Mouse (Mus musculus): ENCODE results near the gene Rln1. TPM values are rescaled to one million over a fixed set of nuclear protein-coding genes. Genes with fewer than 3 reads are reported as not detected.

Rln1 gene
- total RNA-seq (2021) = 1 to 10 TPM; 2.1 to 2.8 TPM
- long read RNA-seq, experiment 1 = 0 reads
- long read RNA-seq, experiment 2, partial matches to known transcripts = 0 of 3 reads
- long read RNA-seq, experiment 2, other reads (novel, unspliced or antisense) = 0 of 3 reads

- peak; percentile 11 to 31 for DNase-seq (ENCODE audit: low spot score in 2 of 2)
Measured at GRCm38 (mm10) chr19:29334068-29334745, at the start of gene Rln1. Rln1 (minus strand) TSS chr19:29334670.

GRCm38 (mm10) chr19:29383368-29383767, 48.9 kb upstream of the Rln1 start:
- no peak for DNase-seq (ENCODE audit: low spot score in 2 of 2)

- no peak for DNase-seq (ENCODE audit: low spot score in 2 of 2)
Measured at GRCm38 (mm10) chr19:29379839-29380603, 45.6 kb upstream of the Rln1 start.

GRCm38 (mm10) chr19:29376382-29376781, 41.9 kb upstream of the Rln1 start:
- DNase-seq (ENCODE audit: low spot score in 2 of 2) = no peak

GRCm38 (mm10) chr19:29374947-29375346, 40.5 kb upstream of the Rln1 start:
- DNase-seq (ENCODE audit: low spot score in 2 of 2) = no peak

GRCm38 (mm10) chr19:29373438-29373837, 39.0 kb upstream of the Rln1 start:
- DNase-seq (ENCODE audit: low spot score in 2 of 2) = no peak

- DNase-seq (ENCODE audit: low spot score in 2 of 2) = no peak
Measured at GRCm38 (mm10) chr19:29372621-29373020, 38.2 kb upstream of the Rln1 start.

- DNase-seq (ENCODE audit: low spot score in 2 of 2) = peak; percentile 28 to 55
Measured at GRCm38 (mm10) chr19:29372138-29372537, 37.7 kb upstream of the Rln1 start.

GRCm38 (mm10) chr19:29371284-29372081, 37.0 kb upstream of the Rln1 start:
- no peak for DNase-seq (ENCODE audit: low spot score in 2 of 2)

GRCm38 (mm10) chr19:29370545-29371283, 36.2 kb upstream of the Rln1 start:
- no peak for DNase-seq (ENCODE audit: low spot score in 2 of 2)

GRCm38 (mm10) chr19:29370112-29370511, 35.6 kb upstream of the Rln1 start:
- DNase-seq (ENCODE audit: low spot score in 2 of 2) = no peak

GRCm38 (mm10) chr19:29368671-29369309, 34.3 kb upstream of the Rln1 start:
- DNase-seq (ENCODE audit: low spot score in 2 of 2) = no peak

GRCm38 (mm10) chr19:29368041-29368440, 33.6 kb upstream of the Rln1 start:
- DNase-seq (ENCODE audit: low spot score in 2 of 2) = no peak

- peak in 1 of 2 experiments; percentile 28 for DNase-seq (ENCODE audit: low spot score in 2 of 2)
Measured at GRCm38 (mm10) chr19:29366969-29367622, 32.6 kb upstream of the Rln1 start, which contains the start of the genes Plgrkt and Cd274. Plgrkt (minus strand) TSS chr19:29367390. Cd274 (plus strand) TSS chr19:29367455.

- no peak for DNase-seq (ENCODE audit: low spot score in 2 of 2)
Measured at GRCm38 (mm10) chr19:29366226-29366968, 31.9 kb upstream of the Rln1 start.

- no peak for DNase-seq (ENCODE audit: low spot score in 2 of 2)
Measured at GRCm38 (mm10) chr19:29365105-29365504, 30.6 kb upstream of the Rln1 start.

GRCm38 (mm10) chr19:29364076-29364475, 29.6 kb upstream of the Rln1 start:
- no peak for DNase-seq (ENCODE audit: low spot score in 2 of 2)

GRCm38 (mm10) chr19:29363557-29363956, 29.1 kb upstream of the Rln1 start:
- DNase-seq (ENCODE audit: low spot score in 2 of 2) = no peak
